Comparison of ENCODE assay signal across 21 mouse cellular contexts in the genomic region with DNA sequence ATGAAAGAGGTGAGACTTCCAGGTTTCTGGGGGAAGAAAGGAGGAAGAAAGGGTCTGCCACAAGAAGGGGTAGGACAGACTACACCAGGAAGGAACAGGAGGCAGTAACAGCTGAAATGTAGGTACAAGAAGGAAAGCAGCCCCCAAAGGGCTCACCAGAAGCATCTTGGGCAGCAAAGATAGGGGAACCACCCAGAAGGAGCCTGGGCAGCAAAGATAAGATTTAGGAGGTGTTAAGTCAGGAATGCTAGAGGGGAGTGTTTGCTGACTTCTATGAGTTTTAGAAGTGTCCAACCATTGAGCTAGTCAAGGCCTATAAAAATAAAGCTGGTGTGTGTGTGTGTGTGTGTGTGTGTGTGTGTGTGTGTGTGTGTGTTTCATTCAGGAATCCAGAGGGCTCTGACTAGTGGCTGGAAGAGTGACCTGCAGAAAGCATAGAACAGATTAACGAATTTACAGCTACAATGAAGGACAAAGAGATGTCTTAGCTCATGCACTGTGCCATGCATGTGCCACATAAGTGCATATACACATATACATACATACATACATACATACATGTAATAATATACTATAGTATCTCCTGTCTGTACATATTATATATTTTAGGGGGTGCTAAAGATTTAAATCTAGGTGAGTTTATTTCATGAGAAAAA. TPM values are rescaled to one million over a fixed set of nuclear protein-coding genes. Genes with fewer than 3 reads are reported as not detected.
DNase-seq lines count a peak whose midpoint lies in the region; ATAC-seq lines count a peak whose summit lies in the region.
"Had no signal": no experiment of that assay in that cellular context is flagged by ENCODE, and none has a peak within 500 bp of the region (broad histone marks: within the 10 kb centered on the region; RNA-seq: fewer than 3 reads in every experiment).

No protein-coding gene starts in this region.

- no peak overlapping the region for H3K27ac ChIP-seq in lung, embryonic 15.5 days
- peak overlapping the region; percentile 93 for H3K27ac ChIP-seq in liver, embryonic 13.5 days
- H3K27ac ChIP-seq: embryonic facial prominence, embryonic 13.5 days; heart, embryonic 15.5 days; kidney, postnatal 0 days; layer of hippocampus, adult 2 months; midbrain, embryonic 15.5 days had no signal

- no peaks in the 10 kb centered on the region for H3K4me1 ChIP-seq in lung, embryonic 15.5 days
- peaks cover 59% of the 10 kb centered on the region for H3K4me1 ChIP-seq in erythroblast, embryonic 14.5 days (ENCODE audit: control insufficient read depth)
- peaks cover 48% of the 10 kb centered on the region for H3K4me1 ChIP-seq in liver, embryonic 13.5 days (replicated peaks)
- H3K4me1 ChIP-seq: embryonic facial prominence, embryonic 13.5 days; heart, embryonic 15.5 days; midbrain, embryonic 15.5 days had no signal

- WGBS in lung, embryonic 15.5 days = 67% methylated on average over 1 of the region's 1 CpGs
- 40% methylated on average over 1 of the region's 1 CpGs for WGBS in liver, embryonic 13.5 days (ENCODE audit: insufficient replicate concordance)

- H3K4me3 ChIP-seq in lung, embryonic 15.5 days = no peak overlapping the region
- peak overlapping the region; percentile 49 for H3K4me3 ChIP-seq in erythroblast, embryonic 14.5 days (replicated peaks)
- H3K4me3 ChIP-seq in liver, embryonic 13.5 days (replicated peaks) = peak overlapping the region; percentile 27; the same call in 1 of the 2 replicates
- H3K4me3 ChIP-seq: embryonic facial prominence, embryonic 13.5 days; heart, embryonic 15.5 days; layer of hippocampus, adult 2 months; midbrain, embryonic 15.5 days had no signal

- H3K9ac ChIP-seq in lung, embryonic 15.5 days = no peak overlapping the region
- peak overlapping the region; percentile 68 for H3K9ac ChIP-seq in liver, embryonic 13.5 days
- H3K9ac ChIP-seq: embryonic facial prominence, embryonic 13.5 days; heart, embryonic 15.5 days; midbrain, embryonic 15.5 days had no signal

- DNase-seq in lung, postnatal 14 days = no peak
- DNase-seq in liver, embryonic 13.5 days = peak; percentile 83
- DNase-seq in yolk sac, embryonic 10.5 days (ENCODE audit: low spot score) = peak; percentile 21
- no peak for DNase-seq in cerebellum, adult 8-10 months
- no peak for DNase-seq in frontal cortex, postnatal 36 days (ENCODE audit: low spot score in 2 of 2)
- DNase-seq: adrenal gland, adult 2 months; cerebellum, adult 2 months; gastrocnemius, postnatal 10 days; left cerebral cortex, postnatal 4 days; lung, adult 18-20 months; thymus, postnatal 25 days had no signal

- peak; percentile 42; the same call in 1 of the 2 replicates for ATAC-seq in lung, embryonic 15.5 days (ENCODE audit: borderline replicate concordance, extremely low read depth, low FRiP score, low TSS enrichment)
- ATAC-seq in liver, embryonic 13.5 days (ENCODE audit: low read depth) = peak; percentile 99
- ATAC-seq: inflammation-experienced regulatory T-cells, adult 6 months; midbrain, embryonic 15.5 days had no signal

- no peaks in the 10 kb centered on the region for H3K27me3 ChIP-seq in lung, embryonic 15.5 days
- H3K27me3 ChIP-seq in erythroblast, embryonic 14.5 days (ENCODE audit: control insufficient read depth) = peaks cover 2% of the 10 kb centered on the region; the same call in 1 of the 2 replicates
- H3K27me3 ChIP-seq in liver, embryonic 13.5 days = no peaks in the 10 kb centered on the region
- H3K27me3 ChIP-seq: embryonic facial prominence, embryonic 13.5 days; heart, embryonic 15.5 days; midbrain, embryonic 15.5 days had no signal

- no peaks in the 10 kb centered on the region for H3K9me3 ChIP-seq in lung, embryonic 15.5 days
- H3K9me3 ChIP-seq in erythroblast, embryonic 14.5 days (ENCODE audit: control insufficient read depth, low read length) = peaks cover 8% of the 10 kb centered on the region
- peaks cover 8% of the 10 kb centered on the region for H3K9me3 ChIP-seq in liver, embryonic 13.5 days (replicated peaks)
- H3K9me3 ChIP-seq: midbrain, embryonic 15.5 days had no signal

- H3K4me2 ChIP-seq in lung, embryonic 15.5 days = no peak overlapping the region
- H3K4me2 ChIP-seq in liver, embryonic 13.5 days = peak overlapping the region; percentile 61
- H3K4me2 ChIP-seq: embryonic facial prominence, embryonic 13.5 days; heart, embryonic 15.5 days; midbrain, embryonic 15.5 days had no signal

- H3K36me3 ChIP-seq in lung, embryonic 15.5 days = no peaks in the 10 kb centered on the region
- peaks cover 3% of the 10 kb centered on the region; the same call in 1 of the 2 replicates for H3K36me3 ChIP-seq in erythroblast, embryonic 14.5 days (ENCODE audit: control insufficient read depth)
- H3K36me3 ChIP-seq in liver, embryonic 13.5 days = no peaks in the 10 kb centered on the region
- H3K36me3 ChIP-seq: embryonic facial prominence, embryonic 13.5 days; G1E; heart, embryonic 15.5 days; midbrain, embryonic 15.5 days had no signal

RNA-seq across cellular contexts. Expression of a gene that starts 44.4 kb away (rescaled TPM):
- polyA plus RNA-seq in lung, embryonic 15.5 days (2015; fragmentation: Nextera tagmentation; extraction: Ambion mirVana) = 0.40 and 0.59 TPM in 2 replicates
- 0.01 TPM in 1 of 2 replicates, not detected in the other for polyA plus RNA-seq in erythroblast, embryonic 14.5 days (2012)
- polyA plus RNA-seq in liver, embryonic 13.5 days (2015; fragmentation: Nextera tagmentation; extraction: Ambion mirVana) = 0.21 and 0.36 TPM in 2 replicates
- polyA plus RNA-seq: G1E; inflammation-experienced regulatory T-cells, adult 6 months; spleen, adult 2 months had no signal

Comparison
In these comparisons a context has a peak if more than half of its experiments do, and no peak if none do; other contexts are left out.
1. DNase-seq: peak in liver, embryonic 13.5 days (single experiment) and yolk sac, embryonic 10.5 days (single experiment); none in lung, postnatal 14 days (single experiment), cerebellum, adult 8-10 months (single experiment) and frontal cortex, postnatal 36 days (0 of 2).